Mouse (Mus musculus) forebrain, embryonic 10.5 days (tissue): ENCODE data around the gene Egfem1. TPM values are rescaled to one million over a fixed set of nuclear protein-coding genes. Genes with fewer than 3 reads are reported as not detected.

Experiments used
- DNase-seq: peaks from one replicate; pipeline ENCODE4 v3.0.0-alpha.2; 2017; ENCODE audit warnings: low spot score; ENCODE audit errors: extremely low spot score
- H3K27ac ChIP-seq: fragments of 300-500 bp; sonication (generic); 2 replicates; pipeline ENCODE4 v1.5.1; 2016; ENCODE audit warnings: mild to moderate bottlenecking
- H3K27me3 ChIP-seq: fragments of 300-500 bp; sonication (generic); 2 replicates; pipeline ENCODE4 v1.6.1; 2016; ENCODE audit warnings: mild to moderate bottlenecking; ENCODE audit not compliant: poor library complexity, severe bottlenecking
- H3K36me3 ChIP-seq: fragments of 300-500 bp; sonication (generic); replicated peaks from 2 replicates; pipeline ENCODE4 v1.6.1; 2016; ENCODE audit warnings: mild to moderate bottlenecking, moderate library complexity
- H3K4me1 ChIP-seq: fragments of 300-500 bp; sonication (generic); 2 replicates; pipeline ENCODE4 v1.6.1; 2016
- H3K4me3 ChIP-seq: fragments of 300-500 bp; sonication (generic); 2 replicates; pipeline ENCODE4 v1.5.1; 2016; ENCODE audit warnings: mild to moderate bottlenecking, moderate library complexity
- H3K9me3 ChIP-seq: fragments of 300-500 bp; sonication (generic); 2 replicates; pipeline ENCODE4 v1.6.1; 2016; ENCODE audit warnings: mild to moderate bottlenecking, moderate library complexity
- WGBS: fragments of 180-500 bp; shearing (Covaris S2); methylation state at CpG from one replicate; pipeline ENCODE4 v1.1.7; 2016; 5-methylcytosine and 5-hydroxymethylcytosine counted together
- polyA plus RNA-seq: library from polyadenylated mRNA; unstranded; fragments of >200 nt; fragmentation: Nextera tagmentation; extraction: Ambion mirVana; gene quantifications from 2 replicates; pipeline ENCODE4 v1.2.1, GENCODE M21; 2016

Gene Egfem1
- polyA plus RNA-seq, result 2.8 and 4.0 TPM in 2 replicates

GRCm38 (mm10) chr3:29081952-29082295, at the start of gene Egfem1:
Gene Egfem1, plus strand, starts transcription at chr3:29082023.
- H3K27ac ChIP-seq, result peak within 1 kb of the TSS; percentile 80
- no peak for DNase-seq
- peaks cover 25% of the 10 kb centered on the region for H3K4me1 ChIP-seq
- 3% methylated on average over 12 of the region's 12 CpGs for WGBS
- H3K27me3 ChIP-seq, result peaks cover 66% of the 10 kb centered on the region
- H3K9me3 ChIP-seq, result no peaks in the 10 kb centered on the region
- H3K4me3 ChIP-seq, result peak within 1 kb of the TSS; percentile 69
- H3K36me3 ChIP-seq, result no peaks in the 10 kb centered on the region

- Histone ChIP-seq H3K27me3 (no peaks in the 10 kb centered on the region), H3K36me3 (no peaks in the 10 kb centered on the region), H3K4me3 (no peak overlapping the region), H3K27ac (peak overlapping the region; percentile 35; the same call in 1 of the 2 replicates), H3K4me1 (peaks cover 12% of the 10 kb centered on the region), H3K9me3 (no peaks in the 10 kb centered on the region)
- WGBS, result 80% methylated on average over 2 of the region's 2 CpGs
- DNase-seq, result no peak
These were observed 48.7 kb upstream of the Egfem1 start for GRCm38 (mm10) chr3:29033107-29033506.

GRCm38 (mm10) chr3:29036146-29036545, 45.7 kb upstream of the Egfem1 start:
- DNase-seq, result no peak
- no peaks in the 10 kb centered on the region for H3K27me3 ChIP-seq
- H3K27ac ChIP-seq, result peak overlapping the region; percentile 40; the same call in 1 of the 2 replicates
- H3K4me3 ChIP-seq, result no peak overlapping the region
- peaks cover 6% of the 10 kb centered on the region; the same call in 1 of the 2 replicates for H3K9me3 ChIP-seq
- peaks cover 12% of the 10 kb centered on the region for H3K4me1 ChIP-seq
- 5% methylated on average over 3 of the region's 3 CpGs for WGBS
- no peaks in the 10 kb centered on the region for H3K36me3 ChIP-seq

- Histone ChIP-seq H3K27me3 (no peaks in the 10 kb centered on the region), H3K9me3 (peaks cover 6% of the 10 kb centered on the region; the same call in 1 of the 2 replicates), H3K36me3 (no peaks in the 10 kb centered on the region), H3K4me3 (no peak overlapping the region), H3K27ac (peak overlapping the region; percentile 15; the same call in 1 of the 2 replicates), H3K4me1 (peaks cover 12% of the 10 kb centered on the region)
- DNase-seq, result no peak
These were observed 45.2 kb upstream of the Egfem1 start for GRCm38 (mm10) chr3:29036620-29037019.

- 51% methylated on average over 7 of the region's 7 CpGs for WGBS
- no peak for DNase-seq
- H3K36me3 ChIP-seq, result no peaks in the 10 kb centered on the region
These were observed 41.8 kb upstream of the Egfem1 start for GRCm38 (mm10) chr3:29040064-29040463.

GRCm38 (mm10) chr3:29046281-29046680, 35.5 kb upstream of the Egfem1 start:
- 40% methylated on average over 5 of the region's 5 CpGs for WGBS
- Histone ChIP-seq H3K27ac (peak overlapping the region; percentile 20; the same call in 1 of the 2 replicates), H3K4me1 (peaks cover 15% of the 10 kb centered on the region), H3K4me3 (no peak overlapping the region), H3K27me3 (no peaks in the 10 kb centered on the region), H3K9me3 (no peaks in the 10 kb centered on the region), H3K36me3 (no peaks in the 10 kb centered on the region)
- no peak for DNase-seq

More at GRCm38 (mm10) chr3:29040064-29040463, 41.8 kb upstream of the Egfem1 start:
- Histone ChIP-seq H3K9me3 (peaks cover 6% of the 10 kb centered on the region; the same call in 1 of the 2 replicates), H3K27me3 (no peaks in the 10 kb centered on the region), H3K27ac (no peak overlapping the region), H3K4me3 (no peak overlapping the region), H3K4me1 (peaks cover 6% of the 10 kb centered on the region; the same call in 1 of the 2 replicates)

- Histone ChIP-seq H3K36me3 (no peaks in the 10 kb centered on the region), H3K4me3 (no peak overlapping the region), H3K27me3 (no peaks in the 10 kb centered on the region), H3K27ac (peak overlapping the region; percentile 53; the same call in 1 of the 2 replicates), H3K4me1 (peaks cover 15% of the 10 kb centered on the region), H3K9me3 (no peaks in the 10 kb centered on the region)
- WGBS, result 82% methylated on average over 14 of the region's 14 CpGs
- no peak for DNase-seq
These were observed 34.4 kb upstream of the Egfem1 start for GRCm38 (mm10) chr3:29047273-29047932.

DNA sequence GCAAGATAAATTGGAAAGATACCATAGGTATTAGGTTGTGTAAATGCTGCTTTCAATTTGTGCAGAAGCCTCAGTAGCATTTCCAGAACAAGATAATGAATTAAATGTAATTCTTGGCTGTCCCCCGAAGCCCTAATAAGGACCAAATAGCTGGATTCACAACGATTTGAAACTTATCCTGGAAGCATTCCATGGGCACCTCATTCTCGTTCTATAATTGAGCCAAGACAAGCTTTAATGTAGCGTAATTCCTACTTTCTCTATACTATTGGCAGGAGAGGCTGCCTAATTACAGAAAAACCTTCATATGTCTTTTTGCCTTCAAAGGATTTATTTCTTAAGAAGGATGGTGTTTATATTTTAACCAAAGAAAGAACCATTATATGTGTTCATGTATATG, 18.7 kb upstream of the Egfem1 start:
- Histone ChIP-seq H3K27ac (no peak overlapping the region), H3K9me3 (no peaks in the 10 kb centered on the region)
- 85% methylated on average over 4 of the region's 4 CpGs for WGBS

GRCm38 (mm10) chr3:29068428-29069098, 13.3 kb upstream of the Egfem1 start:
- 86% methylated on average over 6 of the region's 6 CpGs for WGBS
- H3K9me3 ChIP-seq, result no peaks in the 10 kb centered on the region
- H3K4me1 ChIP-seq, result no peaks in the 10 kb centered on the region
- H3K27ac ChIP-seq, result no peak overlapping the region
- H3K27me3 ChIP-seq, result no peaks in the 10 kb centered on the region
- DNase-seq, result no peak
- H3K36me3 ChIP-seq, result no peaks in the 10 kb centered on the region
- H3K4me3 ChIP-seq, result no peak overlapping the region

More for the DNA sequence above, 18.7 kb upstream of the Egfem1 start:
- no peaks in the 10 kb centered on the region for H3K36me3 ChIP-seq
- H3K27me3 ChIP-seq, result no peaks in the 10 kb centered on the region
- DNase-seq, result no peak
- H3K4me1 ChIP-seq, result no peaks in the 10 kb centered on the region
- H3K4me3 ChIP-seq, result no peak overlapping the region

- Histone ChIP-seq H3K36me3 (no peaks in the 10 kb centered on the region), H3K4me1 (peaks cover 3% of the 10 kb centered on the region; the same call in 1 of the 2 replicates), H3K27ac (no peak overlapping the region), H3K9me3 (no peaks in the 10 kb centered on the region), H3K4me3 (no peak overlapping the region), H3K27me3 (no peaks in the 10 kb centered on the region)
- 91% methylated on average over 4 of the region's 4 CpGs for WGBS
- DNase-seq, result no peak
These were observed 10.5 kb upstream of the Egfem1 start for GRCm38 (mm10) chr3:29071315-29071714.

DNA sequence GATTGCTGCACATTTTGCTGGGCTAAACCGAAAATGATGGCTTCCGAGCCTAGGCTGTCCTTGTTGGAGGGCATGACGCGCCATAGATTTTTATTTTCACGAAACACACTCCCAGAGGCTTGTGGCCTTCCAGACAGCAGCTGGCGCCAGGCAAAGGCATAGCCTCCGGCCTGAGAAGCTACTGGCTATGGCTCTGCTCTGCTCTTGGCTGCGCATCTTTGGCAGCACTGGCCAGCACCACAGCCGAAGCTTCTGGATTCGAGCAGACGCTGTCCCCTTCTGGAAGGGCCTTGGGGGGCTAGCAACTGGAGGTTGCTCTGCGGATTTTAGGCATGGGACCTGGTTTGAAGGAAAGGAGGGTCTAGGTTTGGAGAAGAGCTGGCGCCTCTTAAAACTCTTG, 306 bp upstream of the Egfem1 start:
- DNase-seq, result peak; percentile 29
- H3K4me1 ChIP-seq, result peaks cover 25% of the 10 kb centered on the region
- peak overlapping the region; percentile 69 for H3K4me3 ChIP-seq
- WGBS, result 14% methylated on average over 13 of the region's 13 CpGs
- peaks cover 66% of the 10 kb centered on the region for H3K27me3 ChIP-seq
- H3K27ac ChIP-seq, result peak overlapping the region; percentile 80; the same call in 1 of the 2 replicates
- no peaks in the 10 kb centered on the region for H3K36me3 ChIP-seq
- H3K9me3 ChIP-seq, result no peaks in the 10 kb centered on the region

GRCm38 (mm10) chr3:29082296-29082995, 623 bp downstream of the Egfem1 start:
- peak; percentile 74 for DNase-seq
- Histone ChIP-seq H3K4me1 (peaks cover 25% of the 10 kb centered on the region), H3K27me3 (peaks cover 66% of the 10 kb centered on the region), H3K9me3 (no peaks in the 10 kb centered on the region), H3K4me3 (peak overlapping the region; percentile 69), H3K27ac (peak overlapping the region; percentile 80), H3K36me3 (no peaks in the 10 kb centered on the region)
- under 1% methylated on average over 54 of the region's 59 CpGs for WGBS
